Mouse (Mus musculus) megakaryocyte, embryonic 14.5 days (primary cell): ENCODE measurements around the gene Sfxn3. TPM values are rescaled to one million over a fixed set of nuclear protein-coding genes. Genes with fewer than 3 reads are reported as not detected.
A peak's percentile ranks its signal among the peaks of the same experiment; 100 is the strongest.
"Not testable (repeated sequence)": the region's sequence is repeated elsewhere in the genome, so short reads cannot be mapped to it uniquely, and the experiment has no call there.

Source experiments
- H3K27me3 ChIP-seq: replicated peaks from 2 replicates; pipeline ENCODE3; 2012; ENCODE audit warnings: inconsistent platforms
- H3K36me3 ChIP-seq: replicated peaks from 2 replicates; pipeline ENCODE3; 2012; ENCODE audit warnings: low read length, inconsistent platforms, mixed read lengths
- H3K4me1 ChIP-seq: 2 replicates; pipeline ENCODE4 v1.6.1; 2012; ENCODE audit warnings: inconsistent platforms
- H3K4me3 ChIP-seq: replicated peaks from 2 replicates; pipeline ENCODE3; 2012; ENCODE audit warnings: moderate library complexity, mild to moderate bottlenecking, inconsistent platforms
- H3K9me3 ChIP-seq: 2 replicates; pipeline ENCODE4 v1.6.1; 2012; ENCODE audit warnings: inconsistent platforms
- FLI1 ChIP-seq: IDR thresholded peaks from 2 replicates; pipeline ENCODE4 v1.6.1; 2012; ENCODE audit warnings: low read length, inconsistent platforms, mixed read lengths
- GATA1 ChIP-seq: IDR thresholded peaks from 3 replicates; pipeline ENCODE4 v1.6.1; 2012; ENCODE audit warnings: mixed read lengths, low read length, inconsistent platforms, borderline replicate concordance
- polyA plus RNA-seq: library from polyadenylated mRNA; stranded (reverse); fragments of >175 nt; gene quantifications from 2 replicates; pipeline ENCODE4 v1.2.3, GENCODE M21; 2012; ENCODE audit warnings: low replicate concordance; ENCODE audit not compliant: insufficient read depth

Sfxn3 gene
- polyA plus RNA-seq, 1 experiment, result 4.4 TPM

DNA sequence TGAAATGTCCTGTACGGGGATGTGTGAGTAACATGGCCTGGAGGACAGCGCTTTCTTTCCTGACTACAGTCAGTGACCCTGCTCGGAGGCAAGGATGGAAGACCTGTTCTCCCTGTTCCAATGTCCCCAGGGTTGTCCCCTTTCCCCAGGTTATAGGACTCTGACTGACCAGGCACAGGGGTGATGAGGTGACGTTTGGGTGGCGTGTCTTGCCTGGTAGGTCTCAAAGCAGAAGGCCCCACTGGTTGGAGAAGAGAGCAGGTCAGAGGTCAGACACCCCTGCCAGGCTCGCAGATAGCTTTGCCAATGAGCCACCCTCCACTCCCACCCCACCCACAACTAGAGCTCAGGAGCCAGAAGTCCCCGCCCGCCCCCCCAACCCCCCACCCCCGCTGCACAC, 17.7 kb upstream of the Sfxn3 start:
- H3K9me3 ChIP-seq, result no peaks in the 10 kb centered on the region
- H3K36me3 ChIP-seq, result peaks cover 37% of the 10 kb centered on the region
- TF ChIP-seq FLI1, result no peak
- TF ChIP-seq GATA1, result no peak
- peaks cover 39% of the 10 kb centered on the region for H3K4me1 ChIP-seq
- no peak overlapping the region for H3K4me3 ChIP-seq
- H3K27me3 ChIP-seq, result peaks cover 7% of the 10 kb centered on the region

DNA sequence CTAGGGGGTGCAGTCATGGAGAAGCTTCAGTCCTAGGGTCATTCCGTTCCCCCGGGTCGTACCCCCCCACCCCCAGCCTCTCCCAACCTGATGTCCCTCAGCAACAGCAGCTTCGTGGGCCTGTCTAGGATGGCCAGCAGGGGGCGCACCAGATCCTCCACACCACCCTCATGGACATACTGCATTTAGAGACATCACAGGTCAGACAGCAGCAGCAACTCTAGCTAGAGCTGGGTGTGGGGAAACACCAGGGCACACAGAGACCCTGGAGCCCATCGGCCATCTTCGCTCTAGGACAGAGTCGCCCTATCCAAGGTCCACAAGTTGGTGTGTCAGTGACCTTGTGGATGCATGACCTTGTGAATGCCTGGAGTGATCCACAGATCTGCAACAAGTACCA, 17.2 kb upstream of the Sfxn3 start:
- Histone ChIP-seq H3K27me3 (peaks cover 10% of the 10 kb centered on the region), H3K36me3 (peaks cover 32% of the 10 kb centered on the region), H3K4me1 (peaks cover 36% of the 10 kb centered on the region), H3K4me3 (peak overlapping the region; percentile 91), H3K9me3 (no peaks in the 10 kb centered on the region)
- TF ChIP-seq FLI1 (no peak), GATA1 (no peak)

DNA sequence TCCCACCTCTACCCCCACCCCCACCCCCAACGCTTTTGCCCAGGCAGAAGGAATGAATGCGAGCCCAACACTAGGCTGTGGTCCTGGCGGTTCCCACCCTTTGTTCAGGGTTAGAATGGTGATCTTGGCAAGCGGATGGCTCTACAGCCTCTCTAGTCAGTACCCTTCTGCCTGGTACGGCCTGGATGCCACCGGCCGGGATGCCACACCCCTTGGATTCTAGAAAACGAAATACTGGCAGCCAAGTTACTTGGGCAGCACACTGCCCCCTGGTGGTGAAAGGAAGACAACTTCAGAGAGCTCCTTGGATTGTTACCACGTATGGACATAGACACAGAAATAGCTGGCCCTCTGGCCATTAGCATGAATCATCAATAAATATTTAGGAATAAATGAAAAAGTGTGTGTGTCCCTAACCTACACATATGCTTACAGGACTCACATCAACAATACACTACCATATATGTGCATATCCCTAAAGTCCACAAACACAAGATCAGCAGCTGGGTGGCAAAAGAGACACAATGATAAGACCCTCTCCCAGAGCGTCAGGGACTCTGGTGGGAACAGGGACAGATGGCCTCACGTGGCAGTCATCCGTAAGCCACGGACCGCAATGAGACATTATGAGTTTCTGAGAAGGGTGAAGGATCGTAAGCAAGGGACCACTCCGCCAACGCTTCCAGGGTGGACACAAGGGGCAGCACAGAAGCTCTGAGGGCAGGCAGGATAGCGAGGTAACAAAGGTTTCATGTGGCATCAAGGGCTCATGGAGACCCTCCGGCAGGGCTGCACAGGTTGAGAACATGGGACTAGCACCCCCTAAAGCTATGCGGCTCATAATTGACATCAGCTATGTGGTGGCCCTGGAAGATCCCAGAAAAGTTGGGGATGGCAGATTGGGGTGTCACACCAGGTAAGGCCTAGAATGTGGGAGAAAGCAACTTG, 16.3 kb upstream of the Sfxn3 start:
- Histone ChIP-seq H3K4me3 (peak overlapping the region; percentile 91), H3K27me3 (peaks cover 17% of the 10 kb centered on the region), H3K4me1 (peaks cover 36% of the 10 kb centered on the region), H3K36me3 (peaks cover 23% of the 10 kb centered on the region), H3K9me3 (no peaks in the 10 kb centered on the region)
- TF ChIP-seq GATA1 (no peak), FLI1 (no peak)

DNA sequence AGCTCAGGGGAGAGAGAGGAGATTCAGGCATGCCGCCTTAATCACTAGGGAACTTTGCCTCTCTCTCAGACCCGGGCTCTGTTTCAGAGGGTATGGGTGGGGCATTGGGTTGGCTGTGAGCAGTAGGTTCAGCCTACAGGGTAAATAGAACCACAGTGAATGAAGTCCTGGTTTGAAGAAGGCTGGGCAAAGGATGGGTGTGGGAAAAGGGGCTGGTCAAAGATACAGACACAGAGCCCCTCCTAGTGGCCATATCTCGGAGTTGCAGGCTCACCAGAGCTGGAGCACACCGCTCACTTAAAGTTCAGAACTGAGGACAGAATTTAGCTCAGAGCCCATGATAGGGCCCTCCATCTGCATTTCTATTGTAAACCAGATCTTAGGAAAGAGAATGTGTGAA, 15.5 kb upstream of the Sfxn3 start:
- no peak for TF ChIP-seq FLI1
- no peak for TF ChIP-seq GATA1
- peaks cover 23% of the 10 kb centered on the region for H3K27me3 ChIP-seq
- H3K4me3 ChIP-seq, result no peak overlapping the region
- H3K4me1 ChIP-seq, result peaks cover 39% of the 10 kb centered on the region
- peaks cover 16% of the 10 kb centered on the region for H3K36me3 ChIP-seq
- H3K9me3 ChIP-seq, result no peaks in the 10 kb centered on the region

DNA sequence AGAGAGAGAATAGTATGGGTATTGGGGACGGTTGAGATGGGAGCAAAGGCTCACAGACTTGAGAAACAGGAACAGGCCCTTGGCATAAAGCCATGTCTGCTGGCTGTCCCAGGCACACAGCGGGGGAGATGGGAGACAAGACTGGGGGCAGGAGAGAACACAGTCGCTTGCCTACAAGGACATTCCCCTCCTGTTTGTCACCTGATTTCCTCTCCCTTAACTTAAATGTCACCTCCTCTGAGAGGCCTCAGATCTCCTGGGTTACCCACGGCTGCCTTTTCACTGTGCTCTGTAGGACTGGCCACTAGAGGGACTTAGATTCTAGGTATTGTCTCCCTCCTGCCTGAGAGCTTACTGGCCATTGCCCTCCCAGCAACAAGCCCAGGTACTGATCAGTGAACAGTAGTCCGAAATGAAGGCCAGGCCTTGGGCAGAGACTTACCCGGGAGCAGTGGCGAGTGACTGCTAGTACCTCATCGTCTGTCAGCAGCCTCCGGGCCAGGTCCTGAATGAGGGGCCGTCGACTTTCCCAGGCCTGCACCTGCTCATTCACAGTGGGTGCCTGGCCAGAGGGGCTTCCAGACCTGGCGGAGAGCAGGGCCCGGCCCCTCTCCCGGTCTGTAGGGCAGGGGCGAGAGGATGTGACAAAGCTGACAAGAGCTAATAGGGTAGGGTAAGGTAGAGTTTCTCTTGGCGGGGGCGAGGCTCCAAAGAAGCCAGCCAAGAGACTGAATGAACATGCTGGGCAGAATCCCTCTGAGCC, 14.6 kb upstream of the Sfxn3 start:
- H3K4me1 ChIP-seq, result peaks cover 47% of the 10 kb centered on the region
- H3K27me3 ChIP-seq, result peaks cover 31% of the 10 kb centered on the region
- no peak overlapping the region for H3K4me3 ChIP-seq
- TF ChIP-seq FLI1 (no peak), GATA1 (no peak)
- peaks cover 7% of the 10 kb centered on the region for H3K36me3 ChIP-seq
- H3K9me3 ChIP-seq, result no peaks in the 10 kb centered on the region

DNA sequence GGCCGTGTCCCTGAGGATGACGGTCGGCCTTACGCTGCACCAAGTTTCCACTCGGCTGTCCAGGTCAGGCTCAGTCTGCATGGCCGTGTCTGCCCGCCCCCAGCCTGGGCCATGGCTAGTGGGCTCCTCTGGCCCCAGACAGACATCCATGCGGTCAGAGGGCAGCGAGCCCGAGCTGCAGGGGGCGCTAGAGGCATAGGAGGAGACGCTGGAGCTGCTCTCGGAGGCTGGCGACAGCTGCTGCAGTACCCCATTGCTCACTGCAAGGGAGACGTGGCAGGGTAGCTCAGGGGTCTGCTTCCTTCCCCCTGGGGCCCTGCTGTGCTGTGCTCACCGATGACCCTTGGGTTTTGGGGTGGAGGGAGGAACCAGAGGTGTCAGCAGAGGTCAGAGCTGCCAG, 10.4 kb upstream of the Sfxn3 start:
- Histone ChIP-seq H3K27me3 (peaks cover 58% of the 10 kb centered on the region), H3K36me3 (no peaks in the 10 kb centered on the region), H3K9me3 (no peaks in the 10 kb centered on the region), H3K4me3 (peak overlapping the region; percentile 74), H3K4me1 (peaks cover 28% of the 10 kb centered on the region)
- TF ChIP-seq FLI1 (no peak), GATA1 (no peak)

DNA sequence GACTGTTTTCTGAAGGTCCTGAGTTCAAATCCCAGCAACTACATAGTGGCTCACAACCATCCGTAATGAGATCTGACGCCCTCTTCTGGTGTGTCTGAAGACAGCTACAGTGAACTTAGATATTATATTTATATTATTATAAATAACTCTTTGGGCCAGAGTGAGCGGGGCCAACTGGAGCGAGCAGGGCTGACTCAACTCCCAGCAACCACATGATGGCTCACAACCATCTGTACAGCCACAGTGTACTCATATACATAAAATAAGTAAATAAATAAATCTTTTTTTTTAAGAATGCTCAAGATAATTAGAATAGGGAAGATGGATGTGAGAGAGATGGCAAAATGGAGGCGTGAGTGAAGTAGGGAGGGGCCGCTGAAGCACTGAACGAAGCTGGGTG, 9.1 kb upstream of the Sfxn3 start:
- H3K9me3 ChIP-seq, H3K4me3 ChIP-seq, H3K36me3 ChIP-seq: not testable (repeated sequence)
- H3K4me1 ChIP-seq, result peaks cover 17% of the 10 kb centered on the region
- H3K27me3 ChIP-seq, result peaks cover 67% of the 10 kb centered on the region

DNA sequence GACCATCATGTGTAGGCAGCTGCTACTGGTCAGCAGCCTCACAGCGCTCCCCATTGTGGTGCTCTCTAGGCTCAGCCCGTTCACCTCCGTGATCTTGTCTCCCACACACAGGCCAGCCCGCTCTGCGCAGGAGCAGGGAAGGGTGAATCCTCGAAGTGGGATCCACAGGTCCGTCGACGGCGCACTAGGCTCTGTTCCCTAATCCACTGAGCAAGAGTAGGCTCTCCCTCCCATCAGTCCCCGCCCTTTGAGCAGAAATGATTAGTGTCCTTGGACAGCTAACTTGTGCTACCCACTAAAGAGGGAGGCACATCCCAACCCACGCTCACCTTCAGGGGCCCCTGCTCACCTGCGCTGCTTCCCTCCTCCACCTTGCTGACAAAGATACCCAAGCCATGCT, 7.1 kb upstream of the Sfxn3 start:
- Histone ChIP-seq H3K27me3 (peaks cover 83% of the 10 kb centered on the region), H3K4me1 (peaks cover 17% of the 10 kb centered on the region), H3K36me3 (no peaks in the 10 kb centered on the region), H3K4me3 (no peak overlapping the region), H3K9me3 (no peaks in the 10 kb centered on the region)
- TF ChIP-seq FLI1 (no peak), GATA1 (no peak)

DNA sequence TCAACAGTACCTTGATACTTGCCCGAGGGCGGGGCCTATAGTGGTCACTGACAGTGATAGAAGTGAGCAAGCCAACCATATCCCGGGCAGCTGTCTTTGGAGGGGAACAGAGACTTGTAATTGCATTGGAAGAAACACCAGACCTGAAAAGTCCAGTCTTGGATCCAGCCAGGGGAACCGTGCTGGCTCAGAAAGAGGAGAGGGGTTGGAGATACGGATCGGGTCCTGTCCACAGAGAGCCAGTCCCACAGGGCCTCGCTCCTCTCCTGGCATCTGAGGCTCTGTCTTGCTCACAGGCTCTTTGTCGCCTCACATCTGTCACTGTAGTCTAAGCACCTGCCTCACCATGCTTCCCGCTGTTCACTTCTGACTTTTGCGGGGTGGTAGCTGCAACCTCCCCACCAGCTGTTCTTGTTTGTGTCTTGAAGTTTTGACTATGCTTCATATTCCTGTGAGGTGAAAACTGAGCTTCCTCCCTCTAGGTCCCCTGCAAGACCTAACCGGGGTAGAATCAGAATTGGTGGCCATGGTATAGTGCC, 2.8 kb upstream of the Sfxn3 start:
- Histone ChIP-seq H3K36me3 (peaks cover 6% of the 10 kb centered on the region), H3K4me1 (peaks cover 42% of the 10 kb centered on the region), H3K27me3 (peaks cover 67% of the 10 kb centered on the region), H3K4me3 (no peak overlapping the region), H3K9me3 (no peaks in the 10 kb centered on the region)
- TF ChIP-seq GATA1, result no peak
- TF ChIP-seq FLI1, result no peak

DNA sequence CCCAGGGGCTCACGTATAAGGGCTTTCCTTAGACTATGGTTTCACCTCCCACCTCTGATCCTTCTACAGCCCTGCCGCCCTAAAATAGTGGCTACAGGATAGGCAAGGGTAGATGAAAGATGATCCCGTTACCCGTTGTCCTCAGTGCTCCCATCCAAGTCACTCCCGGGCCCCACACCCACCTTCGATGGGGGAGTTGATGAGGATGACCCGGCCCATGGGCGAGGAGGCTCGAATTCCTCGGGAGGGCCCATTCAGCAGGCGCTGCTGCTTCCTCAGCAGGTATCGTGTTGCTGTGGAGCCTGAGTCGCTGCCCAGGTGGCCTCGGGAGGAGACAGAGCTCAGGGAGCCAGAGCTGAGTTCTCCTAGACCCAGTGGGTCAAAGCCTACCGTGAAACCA, 2.1 kb upstream of the Sfxn3 start:
- Histone ChIP-seq H3K9me3 (no peaks in the 10 kb centered on the region), H3K4me3 (no peak overlapping the region), H3K27me3 (peaks cover 59% of the 10 kb centered on the region), H3K36me3 (peaks cover 14% of the 10 kb centered on the region), H3K4me1 (peaks cover 42% of the 10 kb centered on the region)
- TF ChIP-seq GATA1 (no peak), FLI1 (no peak)
